Mouse (Mus musculus) lung, adult 2 months (tissue): Measurements from ENCODE around the gene Tnfrsf8.

Experiments used
- CTCF ChIP-seq: fragments of 200-500 bp; IDR thresholded peaks from 2 replicates; pipeline ENCODE4 v1.5.1; 2011; ENCODE audit warnings: mild to moderate bottlenecking, low read length, control low read depth; ENCODE audit not compliant: insufficient read depth
- POLR2A ChIP-seq: fragments of 200-500 bp; IDR thresholded peaks from 2 replicates; pipeline ENCODE4 v1.6.1; 2011; ENCODE audit warnings: low read depth, mild to moderate bottlenecking, control low read depth, low read length, borderline replicate concordance; ENCODE audit errors: extremely low read depth

- peak; percentile 79 for TF ChIP-seq CTCF
- no peak for TF ChIP-seq POLR2A
Observed at GRCm38 (mm10) chr4:145295589-145296300, 19.2 kb downstream of the Tnfrsf8 start.
